9 mouse cellular contexts compared by ENCODE assay signal in the genomic region with DNA sequence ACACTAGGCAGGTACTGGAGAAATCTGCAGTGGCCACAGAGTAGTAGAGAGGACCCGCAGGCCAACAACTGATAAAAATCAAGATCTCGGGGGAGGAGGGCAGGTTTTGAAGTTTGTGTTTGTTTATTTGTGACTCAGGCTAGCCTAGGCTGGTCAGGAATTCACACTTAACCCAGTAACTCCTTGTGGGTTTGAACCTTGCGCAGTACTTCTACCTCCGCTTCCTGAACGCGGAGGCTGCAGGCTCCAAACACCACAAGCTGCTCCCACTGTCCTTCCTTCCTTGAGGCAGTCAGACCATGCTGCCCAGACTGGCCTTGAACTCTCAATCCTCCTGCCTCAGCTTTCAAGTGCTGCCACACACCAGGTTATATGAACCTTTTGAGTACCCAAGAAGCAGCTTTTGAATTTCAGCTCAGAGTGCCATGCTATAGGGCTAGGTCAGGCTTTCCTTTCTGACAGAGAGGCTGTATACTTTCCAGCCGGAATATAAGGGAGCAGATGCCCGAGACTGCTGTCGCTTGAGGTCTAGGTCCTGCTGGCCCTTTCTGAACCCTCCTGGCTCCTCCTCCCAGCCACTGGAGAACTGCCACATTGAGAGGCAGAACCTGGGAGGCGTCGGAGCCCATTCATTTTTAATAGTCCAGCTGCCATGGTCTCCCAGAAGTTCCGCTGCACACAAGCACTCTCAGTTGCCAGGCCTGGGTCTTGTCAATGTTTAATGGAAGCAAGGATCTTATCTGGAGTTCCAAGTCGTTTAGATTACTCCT. TPM values are rescaled to one million over a fixed set of nuclear protein-coding genes. Genes with fewer than 3 reads are reported as not detected.
DNase-seq lines count a peak whose midpoint lies in the region; ATAC-seq and TF ChIP-seq lines count a peak whose summit lies in the region.
"Had no signal": no experiment of that assay in that cellular context is flagged by ENCODE, and none has a peak within 500 bp of the region (broad histone marks: within the 10 kb centered on the region; RNA-seq: fewer than 3 reads in every experiment).

No protein-coding gene starts in this region.

- no peak for ATAC-seq in CD4-positive, CD25-positive, alpha-beta regulatory T cell, adult 4 months
- ATAC-seq in lung, embryonic 15.5 days (ENCODE audit: borderline replicate concordance, extremely low read depth, low FRiP score, low TSS enrichment): no peak
- no peak for ATAC-seq in stomach, embryonic 16.5 days (ENCODE audit: insufficient read depth, low FRiP score)

- DNase-seq in CD4-positive, CD25-positive, alpha-beta regulatory T cell, adult 2 months (ENCODE audit: low read depth, low spot score): peak; percentile 24
- peak; percentile 52 for DNase-seq in brain, embryonic 14.5 days (ENCODE audit: low read depth)
- DNase-seq in heart, adult 8-10 months (ENCODE audit: low spot score): peak; percentile 79
- DNase-seq in kidney, adult 2 months: peak; percentile 80
- no peak for DNase-seq in right cerebral cortex, adult 2 months (ENCODE audit: low spot score in 2 of 2)

- no peaks in the 10 kb centered on the region for H3K36me3 ChIP-seq in kidney, adult 2 months (ENCODE audit: control insufficient read depth, insufficient read depth, low read length)
- no peaks in the 10 kb centered on the region for H3K36me3 ChIP-seq in lung, embryonic 15.5 days
- H3K36me3 ChIP-seq in stomach, embryonic 16.5 days (ENCODE audit: control insufficient read depth, insufficient read depth, low read length): no peaks in the 10 kb centered on the region

- 39% methylated on average over 13 of the region's 13 CpGs for WGBS in kidney, adult 2 months
- 36% methylated on average over 13 of the region's 13 CpGs for WGBS in lung, embryonic 15.5 days
- 40% methylated on average over 13 of the region's 13 CpGs for WGBS in stomach, embryonic 16.5 days

- H3K27ac ChIP-seq in kidney, adult 2 months (ENCODE audit: insufficient read depth, low read depth, low read length): peak overlapping the region; percentile 88
- peak overlapping the region; percentile 96 for H3K27ac ChIP-seq in lung, embryonic 15.5 days
- peak overlapping the region; percentile 98 for H3K27ac ChIP-seq in stomach, embryonic 16.5 days (ENCODE audit: low read length)

- no peaks in the 10 kb centered on the region for H3K9me3 ChIP-seq in lung, embryonic 15.5 days
- H3K9me3 ChIP-seq in stomach, embryonic 16.5 days (replicated peaks; ENCODE audit: control insufficient read depth, low read length): no peaks in the 10 kb centered on the region

- peak overlapping the region; percentile 52 for H3K4me2 ChIP-seq in lung, embryonic 15.5 days
- peak overlapping the region; percentile 57 for H3K4me2 ChIP-seq in stomach, embryonic 16.5 days (ENCODE audit: low read depth, low read length)

- H3K4me3 ChIP-seq in kidney, adult 2 months (ENCODE audit: insufficient read depth, low read depth, low read length): peak overlapping the region; percentile 10; the same call in 1 of the 2 replicates
- H3K4me3 ChIP-seq in lung, embryonic 15.5 days: no peak overlapping the region
- H3K4me3 ChIP-seq in stomach, embryonic 16.5 days (replicated peaks; ENCODE audit: low read length): 0 out of 2 replicates have a peak overlapping the region, but pooled peaks have one; percentile 45

- H3K9ac ChIP-seq in lung, embryonic 15.5 days: peak overlapping the region; percentile 26; the same call in 1 of the 2 replicates
- peak overlapping the region; percentile 67 for H3K9ac ChIP-seq in stomach, embryonic 16.5 days (ENCODE audit: low read length)

- peaks cover 32% of the 10 kb centered on the region for H3K4me1 ChIP-seq in kidney, adult 2 months (ENCODE audit: control insufficient read depth, insufficient read depth, low read length)
- H3K4me1 ChIP-seq in lung, embryonic 15.5 days: peaks cover 68% of the 10 kb centered on the region
- peaks cover 68% of the 10 kb centered on the region for H3K4me1 ChIP-seq in stomach, embryonic 16.5 days (ENCODE audit: control insufficient read depth, insufficient read depth, low read length)

- H3K27me3 ChIP-seq in kidney, adult 2 months (replicated peaks; ENCODE audit: control insufficient read depth, insufficient read depth, low read length): no peaks in the 10 kb centered on the region
- H3K27me3 ChIP-seq in lung, embryonic 15.5 days: no peaks in the 10 kb centered on the region
- H3K27me3 ChIP-seq in stomach, embryonic 16.5 days (ENCODE audit: control insufficient read depth, insufficient read depth, low read length): no peaks in the 10 kb centered on the region

- no peak for TF ChIP-seq CTCF in brain, embryonic 14.5 days (IDR thresholded peaks at IDR 0.05; ENCODE audit: borderline replicate concordance, extremely low read depth, insufficient read depth, insufficient read length)
- no peak for TF ChIP-seq CTCF in kidney, adult 2 months (conservative IDR thresholded peaks at IDR 0.05; ENCODE audit: insufficient read depth, insufficient read length, low read depth, low read length)

- TF ChIP-seq POLR2A in brain, embryonic 14.5 days (IDR thresholded peaks at IDR 0.05; ENCODE audit: borderline replicate concordance, extremely low read depth, insufficient read depth, insufficient read length, poor library complexity, severe bottlenecking): no peak
- no peak for TF ChIP-seq POLR2A in kidney, adult 2 months (IDR thresholded peaks at IDR 0.05; ENCODE audit: low read depth, low read length)

RNA-seq across cellular contexts. Expression of a gene that starts 12.9 kb away (rescaled TPM):
- not detected for polyA plus RNA-seq in CD4-positive, CD25-positive, alpha-beta regulatory T cell, adult 4 months (2017; shearing (Covaris generic))
- 0.09 and 0.11 TPM in 2 replicates for polyA plus RNA-seq in brain, embryonic 14.5 days (2012; rRNA removed)
- total RNA-seq in heart, adult 8-10 months (2022): not detected
- not detected in 2 replicates for polyA plus RNA-seq in kidney, adult 2 months (2012; rRNA removed)
- polyA plus RNA-seq in lung, embryonic 15.5 days (2015; fragmentation: Nextera tagmentation; extraction: Ambion mirVana): 0.19 and 0.35 TPM in 2 replicates
- 4.8 and 8.4 TPM in 2 replicates for polyA plus RNA-seq in stomach, embryonic 16.5 days (2015; fragmentation: Nextera tagmentation; extraction: Ambion mirVana)
- total RNA-seq: hematopoietic stem cell, adult 5-6 weeks had no signal

RNA-seq across cellular contexts. Expression of a gene that starts 19.2 kb away (rescaled TPM):
- 100 to 1,000 TPM; 243 to 289 TPM for polyA plus RNA-seq in CD4-positive, CD25-positive, alpha-beta regulatory T cell, adult 4 months (2017; shearing (Covaris generic))
- 31.8 and 58.3 TPM in 2 replicates for polyA plus RNA-seq in brain, embryonic 14.5 days (2012; rRNA removed)
- total RNA-seq in heart, adult 8-10 months (2022): 10 to 100 TPM; 18.3 to 35.3 (median 28.0) TPM
- 20.3 and 23.7 TPM in 2 replicates for polyA plus RNA-seq in kidney, adult 2 months (2012; rRNA removed)
- polyA plus RNA-seq in lung, embryonic 15.5 days (2015; fragmentation: Nextera tagmentation; extraction: Ambion mirVana): 111 and 115 TPM in 2 replicates
- polyA plus RNA-seq in stomach, embryonic 16.5 days (2015; fragmentation: Nextera tagmentation; extraction: Ambion mirVana): 98.5 and 110 TPM in 2 replicates

Comparison
In these comparisons a context has a peak if more than half of its experiments do, and no peak if none do; other contexts are left out.
1. DNase-seq: peak in CD4-positive, CD25-positive, alpha-beta regulatory T cell, adult 2 months (single experiment), brain, embryonic 14.5 days (single experiment), heart, adult 8-10 months (single experiment) and kidney, adult 2 months (single experiment); none in right cerebral cortex, adult 2 months (0 of 2).
2. Peak in every context shown above with its lines, with median percentiles within 50 percentile points of each other: H3K27ac ChIP-seq.